Mouse (Mus musculus): ENCODE measurements around the gene Cldn4.

Gene Cldn4

GRCm38 (mm10) chr5:134946857-134947255 lies at the start of gene Cldn4:
Gene Cldn4 (minus strand): TSS chr5:134946934.
- ChIA-PET CTCF (interaction anchor here (0.6 to 2.8 kb wide), 15 partner anchors 10 to 86 kb away, joined by 3 to 24 read pairs (median 4); partner anchors contain the start of genes Cldn3 (in 1 of the 4) and Mettl27 (in 1 of the 4)), POLR2A (interaction anchor here (0.6 to 25.0 kb wide), 73 partner anchors 7 to 1015 kb away, joined by 3 to 1092 read pairs (median 5); partner anchors contain the start of genes Cldn3 (in 4 of the 4), Mettl27 (in 4 of the 4), Abhd11 (in 3 of the 4) and Cldn13 (in 2 of the 4))

- ChIA-PET CTCF (interaction anchor here in 2 of 4 experiments (0.6 to 1.2 kb wide), 4 partner anchors 17 to 121 kb away, joined by 3 to 5 read pairs (median 4); partner anchors contain the start of gene Abhd11 (in 1 of the 2)), POLR2A (interaction anchor here in 2 of 4 experiments (1.1 to 1.4 kb wide), 5 partner anchors 9 to 85 kb away, joined by 3 to 6 read pairs (median 3); partner anchors contain the start of gene Abhd11 (in 2 of the 2))
Measured at GRCm38 (mm10) chr5:134992566-134992965, 45.8 kb upstream of the Cldn4 start.

GRCm38 (mm10) chr5:134989741-134990140 lies 43.0 kb upstream of the Cldn4 start:
- ChIA-PET POLR2A (interaction anchor here in 3 of 4 experiments (0.7 to 1.6 kb wide), 10 partner anchors 12 to 63 kb away, joined by 3 to 11 read pairs (median 3); partner anchors contain the start of genes Abhd11 (in 3 of the 3) and Cldn4 (in 1 of the 3)), CTCF (interaction anchor here in 2 of 4 experiments (0.6 to 2.3 kb wide), 5 partner anchors 12 to 57 kb away, joined by 3 to 6 read pairs (median 3); no protein-coding TSS in a partner anchor)

- POLR2A ChIA-PET = interaction anchor here in 2 of 4 experiments (0.7 to 1.6 kb wide), 7 partner anchors 12 to 62 kb away, joined by 3 to 11 read pairs (median 4); partner anchors contain the start of genes Abhd11 (in 1 of the 2) and Cldn4 (in 1 of the 2)
- CTCF ChIA-PET = interaction anchor here (0.6 to 2.3 kb wide), 5 partner anchors 8 to 1684 kb away, joined by 3 to 6 read pairs (median 5); no protein-coding TSS in a partner anchor
Measured at GRCm38 (mm10) chr5:134989166-134989565, 42.4 kb upstream of the Cldn4 start.

GRCm38 (mm10) chr5:134986298-134987268 lies 39.8 kb upstream of the Cldn4 start:
- CTCF ChIA-PET = interaction anchor here (0.6 to 4.1 kb wide), 22 partner anchors 14 to 401 kb away, joined by 3 to 47 read pairs (median 6); partner anchors contain the start of genes Abhd11 (in 2 of the 4), Cldn4 (in 1 of the 4), Mettl27 (in 1 of the 4) and Tmem270 (in 1 of the 4)
- POLR2A ChIA-PET = interaction anchor here (0.6 to 5.2 kb wide), 81 partner anchors 9 to 702 kb away, joined by 3 to 189 read pairs (median 5); partner anchors contain the start of genes Abhd11 (in 4 of the 4), Cldn4 (in 4 of the 4), Mettl27 (in 3 of the 4) and Stx1a (in 2 of the 4)

- POLR2A ChIA-PET = interaction anchor here (0.6 to 5.2 kb wide), 83 partner anchors 10 to 703 kb away, joined by 3 to 189 read pairs (median 5); partner anchors contain the start of genes Abhd11 (in 4 of the 4), Cldn4 (in 4 of the 4), Mettl27 (in 3 of the 4) and Stx1a (in 2 of the 4)
- CTCF ChIA-PET = interaction anchor here (0.6 to 4.1 kb wide), 30 partner anchors 15 to 731 kb away, joined by 3 to 47 read pairs (median 6); partner anchors contain the start of genes Abhd11 (in 2 of the 4), Cldn4 (in 2 of the 4), Mettl27 (in 1 of the 4) and Tmem270 (in 1 of the 4)
Measured at GRCm38 (mm10) chr5:134985633-134986297, 39.0 kb upstream of the Cldn4 start, which contains the start of gene Cldn3. Gene Cldn3 (plus strand): TSS chr5:134986214.

GRCm38 (mm10) chr5:134983771-134984170 lies 37.0 kb upstream of the Cldn4 start:
- POLR2A ChIA-PET = interaction anchor here in 2 of 4 experiments (1.3 to 5.2 kb wide), 10 partner anchors 10 to 54 kb away, joined by 3 to 189 read pairs (median 38); partner anchors contain the start of genes Abhd11 (in 2 of the 2), Cldn4 (in 1 of the 2) and Mettl27 (in 1 of the 2)
- CTCF ChIA-PET = interaction anchor here in 1 of 4 experiments (1.2 kb wide), 1 partner anchor 17 kb away, joined by 3 read pairs; no protein-coding TSS in a partner anchor

- POLR2A ChIA-PET = interaction anchor here in 2 of 4 experiments (0.9 to 5.2 kb wide), 8 partner anchors 10 to 38 kb away, joined by 3 to 189 read pairs (median 32); partner anchors contain the start of genes Abhd11 (in 2 of the 2) and Cldn4 (in 1 of the 2)
- CTCF ChIA-PET = no interaction called here
Measured at GRCm38 (mm10) chr5:134983111-134983510, 36.4 kb upstream of the Cldn4 start.

- ChIA-PET CTCF (interaction anchor here in 2 of 4 experiments (0.7 to 1.1 kb wide), 3 partner anchors 32 to 69 kb away, joined by 3 to 7 read pairs (median 6); no protein-coding TSS in a partner anchor), POLR2A (interaction anchor here in 3 of 4 experiments (0.6 to 3.0 kb wide), 13 partner anchors 15 to 127 kb away, joined by 3 to 19 read pairs (median 4); partner anchors contain the start of genes Abhd11 (in 1 of the 3) and Cldn4 (in 1 of the 3))
Measured at GRCm38 (mm10) chr5:134981149-134981548, 34.4 kb upstream of the Cldn4 start.

GRCm38 (mm10) chr5:134977837-134978236 lies 31.1 kb upstream of the Cldn4 start:
- POLR2A ChIA-PET = interaction anchor here in 2 of 4 experiments (0.6 to 2.1 kb wide), 2 partner anchors 31 kb away, joined by 3 to 6 read pairs; partner anchors contain the start of gene Abhd11 (in 2 of the 2)
- CTCF ChIA-PET = interaction anchor here in 1 of 4 experiments (0.8 to 2.5 kb wide), 2 partner anchors 12 to 86 kb away, joined by 4 to 9 read pairs; no protein-coding TSS in a partner anchor

GRCm38 (mm10) chr5:134976577-134977250 lies 30.0 kb upstream of the Cldn4 start:
- CTCF ChIA-PET = interaction anchor here in 1 of 4 experiments (2.5 kb wide), 1 partner anchor 11 kb away, joined by 9 read pairs; no protein-coding TSS in a partner anchor
- POLR2A ChIA-PET = interaction anchor here in 3 of 4 experiments (0.6 to 2.1 kb wide), 7 partner anchors 8 to 223 kb away, joined by 3 to 6 read pairs (median 3); partner anchors contain the start of genes Abhd11 (in 1 of the 3) and Cldn4 (in 1 of the 3)

- CTCF ChIA-PET = interaction anchor here in 1 of 4 experiments (0.9 kb wide), 1 partner anchor 10 kb away, joined by 3 read pairs; no protein-coding TSS in a partner anchor
- POLR2A ChIA-PET = interaction anchor here in 2 of 4 experiments (0.6 to 1.9 kb wide), 5 partner anchors 10 to 223 kb away, joined by 3 to 5 read pairs (median 3); partner anchors contain the start of gene Cldn4 (in 1 of the 2)
Measured at GRCm38 (mm10) chr5:134976164-134976563, 29.4 kb upstream of the Cldn4 start.

- ChIA-PET CTCF (interaction anchor here in 1 of 4 experiments (1.5 kb wide), 1 partner anchor 68 kb away, joined by 4 read pairs; no protein-coding TSS in a partner anchor), POLR2A (interaction anchor here in 1 of 4 experiments (0.9 to 1.0 kb wide), 2 partner anchors 11 to 34 kb away, joined by 3 to 4 read pairs; partner anchors contain the start of genes Abhd11 and Cldn3)
Measured at GRCm38 (mm10) chr5:134974921-134975320, 28.2 kb upstream of the Cldn4 start.

GRCm38 (mm10) chr5:134974294-134974693 lies 27.6 kb upstream of the Cldn4 start:
- CTCF ChIA-PET = interaction anchor here in 1 of 4 experiments (1.5 to 1.7 kb wide), 2 partner anchors 11 to 67 kb away, joined by 4 to 5 read pairs; no protein-coding TSS in a partner anchor
- POLR2A ChIA-PET = interaction anchor here in 3 of 4 experiments (0.6 to 3.1 kb wide), 9 partner anchors 11 to 447 kb away, joined by 3 to 32 read pairs (median 5); partner anchors contain the start of genes Abhd11 (in 2 of the 3), Cldn3 (in 2 of the 3) and Cldn4 (in 1 of the 3)

GRCm38 (mm10) chr5:134973526-134973925 lies 26.8 kb upstream of the Cldn4 start:
- ChIA-PET CTCF (interaction anchor here (0.6 to 1.7 kb wide), 9 partner anchors 11 to 716 kb away, joined by 3 to 10 read pairs (median 3); no protein-coding TSS in a partner anchor), POLR2A (interaction anchor here in 3 of 4 experiments (0.6 to 3.1 kb wide), 18 partner anchors 10 to 308 kb away, joined by 3 to 32 read pairs (median 4); partner anchors contain the start of genes Abhd11 (in 2 of the 3), Cldn3 (in 2 of the 3), Cldn4 (in 1 of the 3) and Mettl27 (in 1 of the 3))

All from embryonic stem cell, embryonic (primary cell).